Mouse (Mus musculus): ENCODE measurements around the gene Nr1h3. TPM values are rescaled to one million over a fixed set of nuclear protein-coding genes. Genes with fewer than 3 reads are reported as not detected.

Gene Nr1h3
- polyA plus RNA-seq, 1 experiment from 2014 or later: 2.5 TPM

- Histone ChIP-seq H3K27me3 (replicated peaks; ENCODE audit: control insufficient read depth, insufficient read depth, low read length) (no peaks in the 10 kb centered on the region), H3K27ac (ENCODE audit: low read depth, low read length) (no peak overlapping the region), H3K4me3 (ENCODE audit: low read depth, low read length) (no peak overlapping the region), H3K36me3 (ENCODE audit: control insufficient read depth, insufficient read depth, low read length) (peaks cover 96% of the 10 kb centered on the region), H3K4me1 (ENCODE audit: control insufficient read depth, insufficient read depth, low read length) (no peaks in the 10 kb centered on the region), H3K4me2 (ENCODE audit: low read length) (no peak overlapping the region), H3K9me3 (replicated peaks; ENCODE audit: control insufficient read depth, low read length) (no peaks in the 10 kb centered on the region), H3K9ac (ENCODE audit: low read length) (no peak overlapping the region)
- ATAC-seq (no peak), DNase-seq (ENCODE audit: low spot score) (no peak)
- 93% methylated on average over 6 of the region's 6 CpGs for WGBS
Measured at GRCm38 (mm10) chr2:91160591-91160990, 42.0 kb downstream of the Nr1h3 start.

DNA sequence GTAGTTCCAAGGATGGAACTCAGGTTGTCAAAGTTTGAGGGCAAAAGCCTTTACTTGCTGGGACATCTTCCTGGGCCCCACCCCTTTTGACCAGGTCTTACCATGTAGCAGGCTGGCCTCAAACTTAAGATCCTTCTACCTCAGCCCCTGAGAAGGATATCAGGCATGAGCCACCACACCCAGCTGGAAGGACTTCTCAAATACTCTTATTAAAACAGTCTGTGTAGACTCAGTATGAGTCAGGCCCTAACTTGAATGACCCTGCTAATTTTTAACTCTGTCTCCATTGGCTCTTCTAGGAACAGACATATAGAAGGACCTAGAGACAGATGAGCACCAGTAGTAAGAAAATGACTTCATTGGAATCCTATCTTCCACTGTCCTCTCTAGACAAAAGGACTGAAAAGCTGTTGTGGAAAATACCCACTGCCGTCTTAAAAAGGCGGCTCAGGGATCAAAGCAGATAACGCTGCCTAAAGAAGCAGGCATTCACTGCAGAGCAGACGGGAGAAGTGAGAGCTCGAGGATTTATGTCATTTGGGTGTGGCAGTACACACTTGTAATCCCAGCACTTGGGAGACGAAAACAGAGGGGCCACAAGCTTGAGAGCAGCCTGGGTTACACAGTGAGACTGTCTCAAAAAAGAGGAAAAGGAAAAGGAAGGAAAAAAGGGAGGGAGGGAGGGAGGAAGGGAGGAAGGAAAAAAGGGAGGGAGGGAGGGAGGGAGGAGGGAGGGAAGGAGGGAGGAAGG is 45.5 kb downstream of the Nr1h3 start:
- Histone ChIP-seq H3K9ac (ENCODE audit: low read length) (no peak overlapping the region), H3K36me3 (ENCODE audit: control insufficient read depth, insufficient read depth, low read length) (peaks cover 96% of the 10 kb centered on the region), H3K27me3 (replicated peaks; ENCODE audit: control insufficient read depth, insufficient read depth, low read length) (no peaks in the 10 kb centered on the region), H3K4me3 (ENCODE audit: low read depth, low read length) (no peak overlapping the region), H3K4me1 (ENCODE audit: control insufficient read depth, insufficient read depth, low read length) (no peaks in the 10 kb centered on the region), H3K9me3 (replicated peaks; ENCODE audit: control insufficient read depth, low read length) (no peaks in the 10 kb centered on the region), H3K27ac (ENCODE audit: low read depth, low read length) (no peak overlapping the region), H3K4me2 (ENCODE audit: low read length) (no peak overlapping the region)
- WGBS: 40% methylated on average over 6 of the region's 6 CpGs
- DNase-seq (ENCODE audit: low spot score): no peak
- ATAC-seq: no peak

GRCm38 (mm10) chr2:91154091-91154490 is 48.5 kb downstream of the Nr1h3 start:
- ATAC-seq: no peak

GRCm38 (mm10) chr2:91152885-91153377 is 49.7 kb downstream of the Nr1h3 start:
- Histone ChIP-seq H3K36me3 (ENCODE audit: control insufficient read depth, insufficient read depth, low read length) (peaks cover 81% of the 10 kb centered on the region), H3K27me3 (replicated peaks; ENCODE audit: control insufficient read depth, insufficient read depth, low read length) (no peaks in the 10 kb centered on the region), H3K4me3 (ENCODE audit: low read depth, low read length) (no peak overlapping the region), H3K9ac (ENCODE audit: low read length) (no peak overlapping the region), H3K27ac (ENCODE audit: low read depth, low read length) (no peak overlapping the region), H3K4me1 (ENCODE audit: control insufficient read depth, insufficient read depth, low read length) (no peaks in the 10 kb centered on the region), H3K4me2 (ENCODE audit: low read length) (no peak overlapping the region), H3K9me3 (replicated peaks; ENCODE audit: control insufficient read depth, low read length) (no peaks in the 10 kb centered on the region)
- ATAC-seq (no peak), DNase-seq (ENCODE audit: low spot score) (no peak)
- 84% methylated on average over 3 of the region's 3 CpGs for WGBS

More at GRCm38 (mm10) chr2:91154091-91154490, 48.5 kb downstream of the Nr1h3 start:
- WGBS: 98% methylated on average over 3 of the region's 3 CpGs
- Histone ChIP-seq H3K36me3 (ENCODE audit: control insufficient read depth, insufficient read depth, low read length) (peaks cover 89% of the 10 kb centered on the region), H3K4me3 (ENCODE audit: low read depth, low read length) (no peak overlapping the region), H3K4me2 (ENCODE audit: low read length) (no peak overlapping the region), H3K27me3 (replicated peaks; ENCODE audit: control insufficient read depth, insufficient read depth, low read length) (no peaks in the 10 kb centered on the region), H3K9me3 (replicated peaks; ENCODE audit: control insufficient read depth, low read length) (no peaks in the 10 kb centered on the region), H3K4me1 (ENCODE audit: control insufficient read depth, insufficient read depth, low read length) (no peaks in the 10 kb centered on the region), H3K27ac (ENCODE audit: low read depth, low read length) (no peak overlapping the region), H3K9ac (ENCODE audit: low read length) (no peak overlapping the region)
- no peak for DNase-seq (ENCODE audit: low spot score)

GRCm38 (mm10) chr2:91151331-91151730 is 51.3 kb downstream of the Nr1h3 start:
- peaks cover 76% of the 10 kb centered on the region for H3K36me3 ChIP-seq (ENCODE audit: control insufficient read depth, insufficient read depth, low read length)
- no peak overlapping the region for H3K27ac ChIP-seq (ENCODE audit: low read depth, low read length)
- WGBS: 74% methylated on average over 1 of the region's 1 CpGs
- no peak for DNase-seq (ENCODE audit: low spot score)
- no peak overlapping the region for H3K4me2 ChIP-seq (ENCODE audit: low read length)
- H3K9ac ChIP-seq (ENCODE audit: low read length): no peak overlapping the region
- ATAC-seq: no peak
- no peaks in the 10 kb centered on the region for H3K9me3 ChIP-seq (replicated peaks; ENCODE audit: control insufficient read depth, low read length)
- no peaks in the 10 kb centered on the region for H3K4me1 ChIP-seq (ENCODE audit: control insufficient read depth, insufficient read depth, low read length)
- H3K27me3 ChIP-seq (replicated peaks; ENCODE audit: control insufficient read depth, insufficient read depth, low read length): no peaks in the 10 kb centered on the region
- H3K4me3 ChIP-seq (ENCODE audit: low read depth, low read length): no peak overlapping the region

GRCm38 (mm10) chr2:91148101-91148500 is 54.5 kb downstream of the Nr1h3 start:
- no peaks in the 10 kb centered on the region for H3K4me1 ChIP-seq (ENCODE audit: control insufficient read depth, insufficient read depth, low read length)
- H3K4me3 ChIP-seq (ENCODE audit: low read depth, low read length): no peak overlapping the region
- no peaks in the 10 kb centered on the region for H3K9me3 ChIP-seq (replicated peaks; ENCODE audit: control insufficient read depth, low read length)
- no peak overlapping the region for H3K27ac ChIP-seq (ENCODE audit: low read depth, low read length)
- no peak overlapping the region for H3K9ac ChIP-seq (ENCODE audit: low read length)
- ATAC-seq: no peak
- H3K4me2 ChIP-seq (ENCODE audit: low read length): no peak overlapping the region
- DNase-seq (ENCODE audit: low spot score): no peak
- peaks cover 69% of the 10 kb centered on the region for H3K36me3 ChIP-seq (ENCODE audit: control insufficient read depth, insufficient read depth, low read length)
- no peaks in the 10 kb centered on the region for H3K27me3 ChIP-seq (replicated peaks; ENCODE audit: control insufficient read depth, insufficient read depth, low read length)

DNA sequence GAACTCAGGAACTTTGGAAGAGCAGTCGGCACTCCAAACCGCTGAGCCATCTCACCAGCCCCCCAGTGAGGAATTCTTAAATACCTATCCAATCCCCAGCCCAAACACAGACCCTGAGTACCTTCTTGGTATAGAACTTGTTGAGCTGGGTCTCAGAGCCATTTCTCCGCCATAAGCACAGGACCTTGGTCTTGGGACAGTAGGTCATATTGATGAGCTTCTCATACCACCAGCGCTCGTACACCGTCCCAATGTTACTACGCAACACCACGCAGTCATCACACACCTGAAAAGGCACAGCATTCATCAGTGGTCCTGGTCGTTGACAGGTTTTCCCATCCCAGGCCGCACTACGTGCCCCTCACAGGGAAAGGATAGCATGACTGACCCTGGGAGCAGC is 59.2 kb downstream of the Nr1h3 start:
- Histone ChIP-seq H3K4me2 (ENCODE audit: low read length) (no peak overlapping the region), H3K4me3 (ENCODE audit: low read depth, low read length) (no peak overlapping the region), H3K9ac (ENCODE audit: low read length) (no peak overlapping the region), H3K4me1 (ENCODE audit: control insufficient read depth, insufficient read depth, low read length) (no peaks in the 10 kb centered on the region), H3K36me3 (ENCODE audit: control insufficient read depth, insufficient read depth, low read length) (peaks cover 78% of the 10 kb centered on the region), H3K27ac (ENCODE audit: low read depth, low read length) (no peak overlapping the region), H3K27me3 (replicated peaks; ENCODE audit: control insufficient read depth, insufficient read depth, low read length) (no peaks in the 10 kb centered on the region), H3K9me3 (replicated peaks; ENCODE audit: control insufficient read depth, low read length) (no peaks in the 10 kb centered on the region)
- ATAC-seq (no peak), DNase-seq (ENCODE audit: low spot score) (no peak)
- WGBS: 95% methylated on average over 11 of the region's 11 CpGs

DNA sequence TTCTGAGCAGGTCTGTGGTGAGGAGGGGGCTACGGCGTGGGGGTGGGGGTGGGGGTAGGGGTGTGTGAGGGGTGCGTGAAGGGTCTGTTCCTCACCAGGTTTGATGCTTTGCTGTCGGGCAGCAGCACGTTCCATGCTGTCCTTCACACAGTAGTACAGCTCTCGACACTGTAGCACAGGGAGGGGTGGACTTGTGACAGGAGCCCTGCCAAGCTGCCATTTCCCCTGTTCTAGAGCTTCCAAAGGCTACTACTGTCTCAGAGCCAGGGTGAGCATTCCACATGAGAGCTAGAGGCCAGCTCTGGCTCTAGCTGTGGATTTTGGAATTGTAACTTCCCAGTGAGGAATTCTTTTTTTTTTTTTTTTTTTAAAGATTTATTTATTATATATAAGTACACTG is 59.7 kb downstream of the Nr1h3 start:
- peaks cover 81% of the 10 kb centered on the region for H3K36me3 ChIP-seq (ENCODE audit: control insufficient read depth, insufficient read depth, low read length)
- H3K9me3 ChIP-seq (replicated peaks; ENCODE audit: control insufficient read depth, low read length): no peaks in the 10 kb centered on the region
- H3K4me2 ChIP-seq (ENCODE audit: low read length): no peak overlapping the region
- no peak overlapping the region for H3K4me3 ChIP-seq (ENCODE audit: low read depth, low read length)
- H3K9ac ChIP-seq (ENCODE audit: low read length): no peak overlapping the region
- H3K4me1 ChIP-seq (ENCODE audit: control insufficient read depth, insufficient read depth, low read length): no peaks in the 10 kb centered on the region
- no peak overlapping the region for H3K27ac ChIP-seq (ENCODE audit: low read depth, low read length)
- 94% methylated on average over 6 of the region's 6 CpGs for WGBS
- H3K27me3 ChIP-seq (replicated peaks; ENCODE audit: control insufficient read depth, insufficient read depth, low read length): no peaks in the 10 kb centered on the region
- ATAC-seq (no peak), DNase-seq (ENCODE audit: low spot score) (no peak)

GRCm38 (mm10) chr2:91139764-91140163 is 62.9 kb downstream of the Nr1h3 start:
- ATAC-seq (no peak), DNase-seq (ENCODE audit: low spot score) (no peak)
- WGBS: 55% methylated on average over 8 of the region's 8 CpGs
- no peaks in the 10 kb centered on the region for H3K4me1 ChIP-seq (ENCODE audit: control insufficient read depth, insufficient read depth, low read length)
- H3K9ac ChIP-seq (ENCODE audit: low read length): no peak overlapping the region
- H3K9me3 ChIP-seq (replicated peaks; ENCODE audit: control insufficient read depth, low read length): no peaks in the 10 kb centered on the region
- peaks cover 71% of the 10 kb centered on the region for H3K36me3 ChIP-seq (ENCODE audit: control insufficient read depth, insufficient read depth, low read length)
- H3K4me3 ChIP-seq (ENCODE audit: low read depth, low read length): no peak overlapping the region
- no peak overlapping the region for H3K4me2 ChIP-seq (ENCODE audit: low read length)
- no peaks in the 10 kb centered on the region for H3K27me3 ChIP-seq (replicated peaks; ENCODE audit: control insufficient read depth, insufficient read depth, low read length)
- H3K27ac ChIP-seq (ENCODE audit: low read depth, low read length): no peak overlapping the region

All from forebrain, embryonic 14.5 days (tissue).